ENCODE assay signal across 8 mouse cellular contexts in genomic region chr13:64364258-64364657, GRCm38 (mm10). TPM values are rescaled to one million over a fixed set of nuclear protein-coding genes. Genes with fewer than 3 reads are reported as not detected.
DNase-seq lines count a peak whose midpoint lies in the region; ATAC-seq and TF ChIP-seq lines count a peak whose summit lies in the region.

No protein-coding gene starts in this region.

- intact Hi-C loops in gastrocnemius, postnatal 36 days (cut with DNase I), result no loop called here

- no peaks in the 10 kb centered on the region for H3K27me3 ChIP-seq in forebrain, postnatal 0 days (ENCODE audit: insufficient read depth, low read length)
- H3K27me3 ChIP-seq in forebrain, embryonic 12.5 days, result no peaks in the 10 kb centered on the region
- no peaks in the 10 kb centered on the region for H3K27me3 ChIP-seq in liver, embryonic 13.5 days

- 82% methylated on average over 2 of the region's 2 CpGs for WGBS in forebrain, postnatal 0 days
- WGBS in forebrain, embryonic 12.5 days, result 78% methylated on average over 2 of the region's 2 CpGs
- 41% methylated on average over 2 of the region's 2 CpGs for WGBS in liver, embryonic 13.5 days (ENCODE audit: insufficient replicate concordance)

- no peaks in the 10 kb centered on the region for H3K9me3 ChIP-seq in forebrain, postnatal 0 days (ENCODE audit: low read length)
- no peaks in the 10 kb centered on the region for H3K9me3 ChIP-seq in forebrain, embryonic 12.5 days
- H3K9me3 ChIP-seq in liver, embryonic 13.5 days (replicated peaks), result no peaks in the 10 kb centered on the region

- H3K9ac ChIP-seq in forebrain, postnatal 0 days, result no peak overlapping the region
- no peak overlapping the region for H3K9ac ChIP-seq in forebrain, embryonic 12.5 days
- H3K9ac ChIP-seq in liver, embryonic 13.5 days, result no peak overlapping the region

- no peak for DNase-seq in forebrain, postnatal 0 days
- DNase-seq in right cerebral cortex, postnatal 14 days, result peak; percentile 35
- DNase-seq in right cerebral cortex, adult 18-20 months, result no peak
- peak; percentile 39 to 71 for DNase-seq in cerebellum, postnatal 25 days
- peak; percentile 23 for DNase-seq in liver, embryonic 13.5 days
- DNase-seq in thymus, postnatal 14 days, result peak; percentile 74
- DNase-seq in gastrocnemius, postnatal 36 days, result no peak

- peak; percentile 49 for TF ChIP-seq CTCF in forebrain, postnatal 0 days (IDR thresholded peaks at IDR 0.05; ENCODE audit: low read depth)

- ATAC-seq in forebrain, postnatal 0 days, result no peak
- ATAC-seq in forebrain, embryonic 12.5 days (ENCODE audit: low FRiP score), result no peak
- ATAC-seq in liver, embryonic 13.5 days (ENCODE audit: low read depth), result peak; percentile 69

- no peak overlapping the region for H3K4me3 ChIP-seq in forebrain, postnatal 0 days (ENCODE audit: low read depth, low read length)
- no peak overlapping the region for H3K4me3 ChIP-seq in forebrain, embryonic 12.5 days (replicated peaks)
- H3K4me3 ChIP-seq in liver, embryonic 13.5 days (replicated peaks), result no peak overlapping the region

- no peak overlapping the region for H3K4me2 ChIP-seq in forebrain, postnatal 0 days (ENCODE audit: low read depth)
- H3K4me2 ChIP-seq in forebrain, embryonic 12.5 days, result no peak overlapping the region
- H3K4me2 ChIP-seq in liver, embryonic 13.5 days, result no peak overlapping the region

- H3K4me1 ChIP-seq in forebrain, postnatal 0 days (ENCODE audit: insufficient read depth), result peaks cover 7% of the 10 kb centered on the region; the same call in 1 of the 2 replicates
- peaks cover 8% of the 10 kb centered on the region for H3K4me1 ChIP-seq in forebrain, embryonic 12.5 days
- H3K4me1 ChIP-seq in liver, embryonic 13.5 days (replicated peaks), result peaks cover 10% of the 10 kb centered on the region

- peaks cover 42% of the 10 kb centered on the region for H3K36me3 ChIP-seq in forebrain, postnatal 0 days (ENCODE audit: insufficient read depth)
- H3K36me3 ChIP-seq in forebrain, embryonic 12.5 days (replicated peaks), result peaks cover 36% of the 10 kb centered on the region
- peaks cover 23% of the 10 kb centered on the region for H3K36me3 ChIP-seq in liver, embryonic 13.5 days

- no peak overlapping the region for H3K27ac ChIP-seq in forebrain, postnatal 0 days (ENCODE audit: low read depth, low read length)
- no peak overlapping the region for H3K27ac ChIP-seq in forebrain, embryonic 12.5 days
- no peak overlapping the region for H3K27ac ChIP-seq in liver, embryonic 13.5 days

RNA-seq across cellular contexts. Expression of gene Ctsl, which starts 6.4 kb away (rescaled TPM):
- total RNA-seq in forebrain, postnatal 0 days (2014; rRNA removed), result 138 and 149 TPM in 2 replicates
- 161 and 182 TPM in 2 replicates for polyA plus RNA-seq in forebrain, postnatal 0 days (2015; fragmentation: Nextera tagmentation; extraction: Ambion mirVana)
- 79.9 and 81.7 TPM in 2 replicates for polyA plus RNA-seq in forebrain, embryonic 12.5 days (2016; fragmentation: Nextera tagmentation; extraction: Ambion mirVana)
- polyA plus RNA-seq in liver, embryonic 13.5 days (2015; fragmentation: Nextera tagmentation; extraction: Ambion mirVana), result 125 and 152 TPM in 2 replicates
- total RNA-seq in gastrocnemius, postnatal 36 days (2021), result 100 to 1,000 TPM in 1 of 2 experiments, 10 to 100 TPM in 1; 97.8 to 136 TPM

RNA-seq across cellular contexts. Expression of gene Aaed1, which starts 51.7 kb away (rescaled TPM):
- 9.8 and 13.5 TPM in 2 replicates for total RNA-seq in forebrain, postnatal 0 days (2014; rRNA removed)
- 7.2 and 9.1 TPM in 2 replicates for polyA plus RNA-seq in forebrain, postnatal 0 days (2015; fragmentation: Nextera tagmentation; extraction: Ambion mirVana)
- 15.7 and 16.9 TPM in 2 replicates for polyA plus RNA-seq in forebrain, embryonic 12.5 days (2016; fragmentation: Nextera tagmentation; extraction: Ambion mirVana)
- 21.6 and 25.1 TPM in 2 replicates for polyA plus RNA-seq in liver, embryonic 13.5 days (2015; fragmentation: Nextera tagmentation; extraction: Ambion mirVana)
- total RNA-seq in gastrocnemius, postnatal 36 days (2021), result 10 to 100 TPM; 34.5 to 42.6 TPM

Comparison
In these comparisons a context has a peak if more than half of its experiments do, and no peak if none do; other contexts are left out.
1. DNase-seq: peak in right cerebral cortex, postnatal 14 days (single experiment), cerebellum, postnatal 25 days (2 of 2), liver, embryonic 13.5 days (single experiment) and thymus, postnatal 14 days (single experiment); none in forebrain, postnatal 0 days (single experiment), right cerebral cortex, adult 18-20 months (single experiment) and gastrocnemius, postnatal 36 days (0 of 2).